Mouse (Mus musculus) small intestine, adult 10 weeks (tissue): ENCODE measurements around the gene Ciapin1. TPM values are rescaled to one million over a fixed set of nuclear protein-coding genes. Genes with fewer than 3 reads are reported as not detected.

Source experiments
- polyA plus RNA-seq: library from polyadenylated mRNA; stranded (reverse); fragments of 350-450 nt; fragmentation: Illumina TruSeq; extraction: RNeasy Lipid Tissue Mini Kit (QIAGEN cat#74804); gene quantifications from one replicate; pipeline ENCODE4 v1.2.3, GENCODE M21; 2014; ENCODE audit warnings: low replicate concordance

The Ciapin1 gene
- 10.5 TPM for polyA plus RNA-seq

GRCm38 (mm10) chr8:94837662-94838574 is at the start of gene Ciapin1, which contains the start of gene Coq9:
Gene Ciapin1 (minus strand): TSS chr8:94838358.
Gene Coq9 (plus strand): TSS chr8:94838321.

DNA sequence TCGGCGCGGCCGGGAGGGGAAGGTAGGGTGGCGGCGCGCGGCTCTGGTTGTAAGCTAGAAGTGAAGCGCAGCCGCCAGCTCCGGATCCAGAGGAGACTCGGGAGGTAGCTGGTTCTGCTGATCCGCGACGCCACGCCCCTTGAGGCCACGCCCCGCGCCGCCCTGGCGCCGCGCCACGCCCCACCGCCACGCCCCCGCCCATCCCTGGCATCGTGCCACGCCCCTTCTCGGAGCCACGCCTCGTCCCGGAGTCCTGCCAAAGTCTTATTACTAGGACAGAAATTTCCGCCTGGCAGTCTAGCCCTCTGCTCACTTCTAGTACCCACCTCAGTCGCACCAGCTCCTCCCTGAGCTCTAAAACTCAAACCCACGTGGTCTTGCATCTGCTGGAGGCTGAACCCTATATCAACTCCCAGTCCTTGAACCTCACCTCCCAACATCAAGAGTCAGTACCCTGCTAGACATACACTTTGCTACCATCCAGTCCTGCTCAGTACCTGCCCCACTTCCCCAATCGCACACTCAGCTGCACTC is 38.1 kb upstream of the Ciapin1 start, which contains the start of gene Dok4:
Dok4 (minus strand) TSS at position 134 of the 534 bp plus-strand sequence.

GRCm38 (mm10) chr8:94857346-94858173 is 19.4 kb upstream of the Ciapin1 start, which contains the start of gene Polr2c:
Gene Polr2c (plus strand): TSS chr8:94857450.

DNA sequence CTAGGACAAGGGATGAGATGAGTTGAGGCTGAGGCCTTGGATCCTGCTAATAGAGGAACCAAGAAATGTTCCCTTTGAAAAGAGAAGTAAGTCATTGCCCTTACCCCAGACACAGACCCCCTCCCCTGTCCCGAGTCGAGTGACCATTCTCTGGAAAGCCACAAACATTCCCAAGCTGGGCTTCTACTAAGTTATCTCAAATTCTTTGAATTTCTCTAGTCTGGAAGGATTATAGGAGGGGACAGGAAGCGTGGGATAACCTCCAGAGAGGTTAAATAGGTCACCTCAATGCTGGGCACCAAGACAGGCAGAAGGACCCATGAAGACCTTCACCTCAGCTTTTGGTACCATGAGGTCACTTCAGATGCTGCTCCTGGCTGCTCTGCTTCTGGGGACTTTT is 28.0 kb downstream of the Ciapin1 start, which contains the start of gene Ccl17:
Ccl17 (plus strand) TSS at position 301 of the 400 bp plus-strand sequence.

GRCm38 (mm10) chr8:94771941-94772670 is 66.1 kb downstream of the Ciapin1 start, which contains the start of gene Cx3cl1:
Gene Cx3cl1 (plus strand): TSS chr8:94772009.

Other genes starting within 250 kb of the Ciapin1 start
- 42.4 TPM for gene Rspry1, start 236.4 kb downstream of the Ciapin1 start, polyA plus RNA-seq
- 56.4 TPM for gene Fam192a, start 236.4 kb downstream of the Ciapin1 start, polyA plus RNA-seq
- 167 TPM for gene Arl2bp, start 171.8 kb downstream of the Ciapin1 start, polyA plus RNA-seq
- 2.6 TPM for gene Pllp, start 142.1 kb downstream of the Ciapin1 start, polyA plus RNA-seq
- 7.0 TPM for gene Ccl22, start 92.8 kb downstream of the Ciapin1 start, polyA plus RNA-seq
- gene Cx3cl1, start 66.3 kb downstream of the Ciapin1 start, polyA plus RNA-seq: 2.0 TPM
- gene Ccl17, start 27.9 kb downstream of the Ciapin1 start, polyA plus RNA-seq: not detected
- 7.1 TPM for gene Coq9, start within 50 bp of the Ciapin1 start, polyA plus RNA-seq
- gene Polr2c, start 19.1 kb upstream of the Ciapin1 start, polyA plus RNA-seq: 2.0 TPM
- gene Dok4, start 38.0 kb upstream of the Ciapin1 start, polyA plus RNA-seq: 6.8 TPM
- gene Ccdc102a, start 79.7 kb upstream of the Ciapin1 start, polyA plus RNA-seq: not detected
- gene Adgrg5, start 85.3 kb upstream of the Ciapin1 start, polyA plus RNA-seq: 0.41 TPM
- 1.0 TPM for gene Adgrg1, start 136.4 kb upstream of the Ciapin1 start, polyA plus RNA-seq
- gene Adgrg3, start 179.3 kb upstream of the Ciapin1 start, polyA plus RNA-seq: 0.48 TPM
- not detected for gene Drc7, start 216.7 kb upstream of the Ciapin1 start, polyA plus RNA-seq
- not detected for gene Katnb1, start 242.8 kb upstream of the Ciapin1 start, polyA plus RNA-seq